Mouse (Mus musculus) lung, postnatal 0 days (tissue): ENCODE data around the gene Mamdc4. TPM values are rescaled to one million over a fixed set of nuclear protein-coding genes. Genes with fewer than 3 reads are reported as not detected.

Source experiments
- ATAC-seq: fragments of 200-750 bp; cut with Nextera tagmentation; 2 replicates; pipeline ENCODE4 v1.8.0; 2017; ENCODE audit warnings: moderate library complexity
- DNase-seq: peaks from one replicate; pipeline ENCODE4 v3.0.0-alpha.2; 2016; ENCODE audit warnings: low spot score
- H3K27ac ChIP-seq: fragments of 300-500 bp; sonication (generic); 2 replicates; pipeline ENCODE4 v1.5.1; 2014; ENCODE audit warnings: antibody characterized with exemption, mild to moderate bottlenecking, low read length, mixed read lengths
- H3K27me3 ChIP-seq: fragments of 300-500 bp; sonication (generic); replicated peaks from 2 replicates; pipeline ENCODE4 v1.6.1; 2014; ENCODE audit warnings: low read length, mixed read lengths; ENCODE audit not compliant: insufficient read depth
- H3K36me3 ChIP-seq: fragments of 300-500 bp; sonication (generic); 2 replicates; pipeline ENCODE4 v1.6.1; 2014; ENCODE audit warnings: low read length, mixed read lengths; ENCODE audit not compliant: insufficient read depth
- H3K4me1 ChIP-seq: fragments of 300-500 bp; sonication (generic); 2 replicates; pipeline ENCODE4 v1.6.1; 2014; ENCODE audit warnings: antibody characterized with exemption, low read depth, low read length, mixed read lengths; ENCODE audit not compliant: insufficient read depth
- H3K4me2 ChIP-seq: fragments of 300-500 bp; sonication (generic); replicated peaks from 2 replicates; pipeline ENCODE4 v1.6.1; 2014; ENCODE audit warnings: low read depth, mild to moderate bottlenecking, low read length, moderate library complexity, mixed read lengths
- H3K4me3 ChIP-seq: fragments of 300-500 bp; sonication (generic); 2 replicates; pipeline ENCODE4 v1.5.1; 2014; ENCODE audit warnings: low read depth, low read length
- H3K9ac ChIP-seq: fragments of 300-500 bp; sonication (generic); replicated peaks from 2 replicates; pipeline ENCODE4 v1.6.1; 2014; ENCODE audit warnings: low read depth, mild to moderate bottlenecking
- H3K9me3 ChIP-seq: fragments of 300-500 bp; sonication (generic); 2 replicates; pipeline ENCODE4 v1.6.1; 2016; ENCODE audit warnings: low read length, mixed read lengths
- CTCF ChIP-seq: IDR thresholded peaks from 2 replicates; pipeline ENCODE4 v1.5.1; 2016; ENCODE audit warnings: antibody characterized with exemption, mild to moderate bottlenecking
- EP300 ChIP-seq: IDR thresholded peaks from 2 replicates; pipeline ENCODE4 v1.6.1; 2016; ENCODE audit warnings: antibody characterized with exemption, mild to moderate bottlenecking, control low read depth
- WGBS: fragments of 180-500 bp; shearing (Covaris S2); extraction: QIAGEN DNeasy Blood & Tissue Kit; methylation state at CpG from one replicate; pipeline ENCODE4 v1.1.7; 2014; 5-methylcytosine and 5-hydroxymethylcytosine counted together
- polyA plus RNA-seq: library from polyadenylated mRNA; unstranded; fragments of >200 nt; fragmentation: Nextera tagmentation; extraction: Ambion mirVana; gene quantifications from 2 replicates; pipeline ENCODE4 v1.2.1, GENCODE M21; 2015

Gene Mamdc4
- polyA plus RNA-seq, 1 experiment from 2014 or later: 0.31 TPM

GRCm38 (mm10) chr2:25584152-25584551 lies 9.5 kb upstream of the Mamdc4 start:
- TF ChIP-seq EP300 (no peak), CTCF (no peak)
- 0 out of 2 replicates have a peak, but pooled peaks cover 5% of the 10 kb centered on the region for H3K36me3 ChIP-seq
- H3K9me3 ChIP-seq: no peaks in the 10 kb centered on the region
- WGBS: 73% methylated on average over 3 of the region's 3 CpGs
- H3K4me1 ChIP-seq: peaks cover 11% of the 10 kb centered on the region; the same call in 1 of the 2 replicates
- ATAC-seq: no peak
- peaks cover 20% of the 10 kb centered on the region for H3K27me3 ChIP-seq
- no peak for DNase-seq
- H3K4me3 ChIP-seq: no peak overlapping the region
- no peak overlapping the region for H3K9ac ChIP-seq
- no peak overlapping the region for H3K27ac ChIP-seq
- no peak overlapping the region for H3K4me2 ChIP-seq

DNA sequence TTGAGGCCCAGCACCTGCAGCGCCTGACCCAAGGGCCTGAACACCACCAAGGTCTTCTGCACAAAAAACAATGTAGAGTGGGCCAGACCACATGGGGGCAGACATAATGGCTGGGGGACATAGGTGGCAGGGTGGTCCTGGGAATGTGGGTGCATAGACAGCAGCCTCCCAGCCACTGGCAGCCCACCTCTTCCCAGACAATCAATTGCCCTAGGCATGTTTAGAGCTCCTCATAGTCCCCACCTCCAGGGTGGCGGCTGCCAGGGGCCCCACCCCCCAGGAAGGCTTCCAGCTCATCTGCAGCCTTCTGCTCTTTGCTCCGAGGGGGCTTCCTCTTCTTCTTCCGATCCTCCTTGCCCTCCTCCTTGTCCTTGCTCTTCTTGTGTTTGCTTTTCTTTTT lies 8.9 kb upstream of the Mamdc4 start:
- 0 out of 2 replicates have a peak, but pooled peaks cover 5% of the 10 kb centered on the region for H3K36me3 ChIP-seq
- TF ChIP-seq EP300: no peak
- no peak for TF ChIP-seq CTCF
- 54% methylated on average over 4 of the region's 4 CpGs for WGBS
- H3K4me3 ChIP-seq: no peak overlapping the region
- ATAC-seq (no peak), DNase-seq (no peak)
- no peak overlapping the region for H3K27ac ChIP-seq
- no peak overlapping the region for H3K9ac ChIP-seq
- no peaks in the 10 kb centered on the region for H3K9me3 ChIP-seq
- peaks cover 14% of the 10 kb centered on the region for H3K4me1 ChIP-seq
- H3K4me2 ChIP-seq: no peak overlapping the region
- H3K27me3 ChIP-seq: peaks cover 26% of the 10 kb centered on the region

GRCm38 (mm10) chr2:25583120-25583481 lies 8.5 kb upstream of the Mamdc4 start:
- H3K9me3 ChIP-seq: no peaks in the 10 kb centered on the region
- WGBS: 82% methylated on average over 6 of the region's 6 CpGs
- no peak for ATAC-seq
- no peak overlapping the region for H3K4me3 ChIP-seq
- H3K9ac ChIP-seq: no peak overlapping the region
- H3K4me1 ChIP-seq: peaks cover 16% of the 10 kb centered on the region
- 0 out of 2 replicates have a peak, but pooled peaks cover 5% of the 10 kb centered on the region for H3K36me3 ChIP-seq
- H3K27me3 ChIP-seq: peaks cover 30% of the 10 kb centered on the region
- H3K27ac ChIP-seq: no peak overlapping the region
- no peak for TF ChIP-seq CTCF
- DNase-seq: no peak
- no peak overlapping the region for H3K4me2 ChIP-seq

DNA sequence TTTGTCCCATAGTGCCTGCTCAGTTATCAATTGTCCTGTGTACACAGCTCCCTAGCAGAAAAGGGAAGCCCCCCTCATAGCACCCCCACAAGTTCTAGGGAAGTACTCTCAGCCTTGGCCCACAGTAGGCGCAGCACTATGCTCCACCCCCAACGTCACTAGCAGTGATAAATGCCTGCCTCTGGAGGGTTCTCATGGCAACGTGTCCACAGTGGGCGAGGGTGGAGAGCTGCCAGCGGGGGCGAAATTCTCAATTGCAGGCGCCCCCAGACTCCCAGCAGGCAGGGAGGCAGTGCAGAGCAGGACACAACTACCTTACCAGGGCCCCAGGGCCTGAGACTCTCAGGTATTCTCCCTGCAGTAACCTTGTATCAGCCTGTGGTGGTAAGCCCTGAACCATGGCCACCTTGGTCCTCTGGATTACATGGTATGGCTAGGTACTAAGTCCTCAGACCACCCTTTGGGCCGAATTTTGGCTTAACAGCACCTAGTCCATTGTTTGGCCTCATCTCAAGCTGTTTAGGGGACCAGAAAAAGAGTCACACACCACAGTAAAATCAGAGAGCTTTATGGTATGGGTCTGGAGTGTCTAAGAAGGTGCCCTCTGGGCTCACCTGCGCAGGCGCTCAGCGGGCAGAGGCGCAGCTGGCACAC lies 7.9 kb upstream of the Mamdc4 start:
- TF ChIP-seq EP300 (no peak), CTCF (no peak)
- ATAC-seq (peak; percentile 23; the same call in 1 of the 2 replicates), DNase-seq (no peak)
- peaks cover 21% of the 10 kb centered on the region for H3K4me1 ChIP-seq
- H3K4me2 ChIP-seq: no peak overlapping the region
- no peak overlapping the region for H3K27ac ChIP-seq
- 43% methylated on average over 12 of the region's 12 CpGs for whole genome bisulfite sequencing
- no peak overlapping the region for H3K9ac ChIP-seq
- peaks cover 35% of the 10 kb centered on the region for H3K27me3 ChIP-seq
- no peaks in the 10 kb centered on the region for H3K9me3 ChIP-seq
- H3K4me3 ChIP-seq: no peak overlapping the region
- 0 out of 2 replicates have a peak, but pooled peaks cover 5% of the 10 kb centered on the region for H3K36me3 ChIP-seq

GRCm38 (mm10) chr2:25581901-25582301 lies 7.3 kb upstream of the Mamdc4 start:
- TF ChIP-seq CTCF (no peak), EP300 (no peak)
- Histone ChIP-seq H3K27ac (no peak overlapping the region), H3K9me3 (no peaks in the 10 kb centered on the region), H3K27me3 (peaks cover 42% of the 10 kb centered on the region), H3K4me2 (peak overlapping the region; percentile 21; the same call in 1 of the 2 replicates), H3K4me3 (no peak overlapping the region), H3K4me1 (peaks cover 25% of the 10 kb centered on the region), H3K36me3 (0 out of 2 replicates have a peak, but pooled peaks cover 5% of the 10 kb centered on the region), H3K9ac (no peak overlapping the region)
- ATAC-seq (no peak), DNase-seq (no peak)
- WGBS: 25% methylated on average over 6 of the region's 6 CpGs

GRCm38 (mm10) chr2:25581294-25581864 lies 6.7 kb upstream of the Mamdc4 start, which contains the start of gene Ajm1:
Gene Ajm1, minus strand, starts transcription at chr2:25581757.
- Histone ChIP-seq H3K36me3 (0 out of 2 replicates have a peak, but pooled peaks cover 5% of the 10 kb centered on the region), H3K27ac (no peak within 1 kb of the TSS), H3K4me3 (peak within 1 kb of the TSS; percentile 20; the same call in 1 of the 2 replicates), H3K4me1 (peaks cover 25% of the 10 kb centered on the region), H3K4me2 (peak within 1 kb of the TSS; percentile 58), H3K27me3 (peaks cover 48% of the 10 kb centered on the region), H3K9me3 (no peaks in the 10 kb centered on the region), H3K9ac (no peak within 1 kb of the TSS)
- peak; percentile 78 for ATAC-seq
- WGBS: 5% methylated on average over 19 of the region's 19 CpGs
- peak; percentile 79 for DNase-seq
- no peak for TF ChIP-seq EP300
- peak; percentile 87 for TF ChIP-seq CTCF
